Mouse (Mus musculus): ENCODE measurements around the gene Slc4a10.

DNA sequence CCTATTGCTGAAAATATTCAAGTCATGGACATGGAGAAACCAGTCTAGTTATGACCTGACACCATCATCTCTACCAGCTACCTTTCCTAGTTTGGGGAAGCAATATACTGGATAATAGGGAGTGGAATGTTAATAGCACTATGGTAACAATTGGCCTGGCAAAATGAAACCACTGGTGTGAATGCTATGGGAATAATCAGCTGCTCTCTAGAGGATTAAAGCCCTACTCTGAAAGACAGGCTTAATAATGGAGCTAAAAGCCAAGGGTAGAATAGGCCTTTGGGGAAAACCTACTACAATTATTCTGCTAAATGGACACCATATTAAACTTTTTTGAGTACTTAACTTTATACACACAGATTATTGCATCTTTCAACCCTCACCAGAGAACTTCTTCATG is 30.2 kb downstream of the Slc4a10 start:
- TF ChIP-seq EP300 (IDR thresholded peaks at IDR 0.05; ENCODE audit: low read depth): no peak
- no peak for TF ChIP-seq CTCF (IDR thresholded peaks at IDR 0.05; ENCODE audit: low read depth)
